Mouse (Mus musculus) lung, postnatal 25 days (tissue): ENCODE results near the gene Olfr689.
"Not testable (repeated sequence)": the region's sequence is repeated elsewhere in the genome, so short reads cannot be mapped to it uniquely, and the experiment has no call there.

Experiments used
- DNase-seq: peaks from one replicate; pipeline ENCODE4 v3.0.0; 2022; ENCODE audit warnings: low spot score

The Olfr689 gene

GRCm38 (mm10) chr7:105310865-105311264 lies at the start of gene Olfr689:
Gene Olfr689, plus strand, starts transcription at chr7:105311165.
- DNase-seq, result no peak

- DNase-seq, result no peak
These were observed 38.5 kb upstream of the Olfr689 start for GRCm38 (mm10) chr7:105272426-105272825.

GRCm38 (mm10) chr7:105287795-105288194 lies 23.2 kb upstream of the Olfr689 start, which contains the start of gene Olfr688:
Gene Olfr688, plus strand, starts transcription at chr7:105288095.
- DNase-seq, result no peak

- DNase-seq, result no peak
These were observed 20.9 kb upstream of the Olfr689 start for GRCm38 (mm10) chr7:105290051-105290450.

- no peak for DNase-seq
These were observed 14.3 kb downstream of the Olfr689 start for GRCm38 (mm10) chr7:105325302-105325701.

GRCm38 (mm10) chr7:105334004-105334403 lies 23.0 kb downstream of the Olfr689 start, which contains the start of gene Olfr690:
Gene Olfr690, minus strand, starts transcription at chr7:105334104.
- no peak for DNase-seq

GRCm38 (mm10) chr7:105342170-105342569 lies 31.2 kb downstream of the Olfr689 start, which contains the start of gene Olfr691:
Gene Olfr691, minus strand, starts transcription at chr7:105342270.
- no peak for DNase-seq

GRCm38 (mm10) chr7:105342752-105343151 lies 31.8 kb downstream of the Olfr689 start:
- DNase-seq, result no peak

GRCm38 (mm10) chr7:105356064-105356463 lies 45.1 kb downstream of the Olfr689 start:
- DNase-seq, result not testable (repeated sequence)

- not testable (repeated sequence) for DNase-seq
These were observed 45.5 kb downstream of the Olfr689 start for GRCm38 (mm10) chr7:105356487-105356886.

- DNase-seq, result no peak
These were observed 50.7 kb downstream of the Olfr689 start for GRCm38 (mm10) chr7:105361713-105362112.

GRCm38 (mm10) chr7:105367268-105367667 lies 56.3 kb downstream of the Olfr689 start:
- DNase-seq, result no peak

GRCm38 (mm10) chr7:105367930-105368329 lies 57.0 kb downstream of the Olfr689 start, which contains the start of gene Olfr692:
Gene Olfr692, plus strand, starts transcription at chr7:105368230.
- no peak for DNase-seq

- no peak for DNase-seq
These were observed 57.6 kb downstream of the Olfr689 start for GRCm38 (mm10) chr7:105368521-105368920.
